Mouse (Mus musculus): Measurements from ENCODE around the gene Zfhx3.

Gene Zfhx3

DNA sequence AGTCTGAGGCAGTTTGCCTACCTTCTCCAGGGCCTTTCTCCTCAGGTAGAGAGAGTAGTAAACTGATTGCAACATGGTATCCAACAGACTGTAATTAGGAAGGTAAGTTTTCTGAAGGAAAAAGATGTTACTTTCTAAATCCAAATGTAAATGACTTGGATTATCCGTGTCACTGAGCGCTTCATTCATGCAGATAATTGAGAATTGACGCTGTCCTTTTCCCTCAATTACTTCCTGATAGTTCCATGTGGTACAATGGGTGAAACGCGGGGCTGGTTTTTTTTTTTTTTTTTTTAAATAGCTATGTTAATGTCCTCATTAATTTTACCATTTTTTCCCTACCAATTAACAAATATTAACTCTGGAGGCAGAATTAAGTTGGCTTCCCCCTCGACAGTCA lies 896.3 kb downstream of the Zfhx3 start:
- no peak for DNase-seq (ENCODE audit: low read depth in 2 of 2, low spot score in 2 of 2)

DNA sequence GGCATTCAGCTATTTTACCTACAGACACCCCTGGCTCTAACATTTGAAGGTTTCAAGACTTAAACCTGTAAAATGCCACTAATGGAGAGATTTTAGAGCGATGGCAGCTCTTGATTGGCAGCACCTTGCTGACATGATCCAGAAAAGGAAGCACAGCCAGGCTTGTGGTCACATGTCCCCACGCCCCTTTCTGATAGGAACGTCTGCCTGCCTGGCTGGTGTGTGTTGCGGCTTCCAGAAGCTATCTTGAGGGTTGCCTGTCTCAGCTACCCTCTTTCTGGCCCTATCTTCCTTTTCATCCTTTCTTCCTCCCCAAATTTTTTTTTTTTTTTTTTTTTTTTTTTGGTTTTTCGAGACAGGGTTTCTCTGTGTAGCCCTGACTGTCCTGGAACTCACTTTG lies 899.9 kb downstream of the Zfhx3 start:
- DNase-seq (ENCODE audit: low read depth in 2 of 2, low spot score in 2 of 2), result no peak

DNA sequence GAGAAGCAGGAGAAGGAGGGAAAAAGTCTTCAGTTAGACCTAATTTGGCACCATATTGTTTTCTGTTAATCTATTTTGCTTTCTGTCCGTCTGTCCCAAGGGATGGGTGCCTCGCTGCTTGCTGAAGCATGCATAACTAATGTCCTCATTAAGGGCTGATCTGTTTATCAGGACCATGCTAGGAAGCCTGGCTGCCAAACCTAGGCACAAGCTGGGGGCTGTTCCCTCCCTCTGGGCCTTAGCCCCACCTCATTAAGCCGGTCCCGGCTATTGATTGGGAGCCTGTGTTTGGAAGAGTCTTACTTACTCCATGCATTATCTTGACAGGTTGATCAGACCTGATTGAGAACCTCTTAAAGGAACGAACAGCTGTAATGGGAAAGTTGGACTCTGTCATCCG lies 903.7 kb downstream of the Zfhx3 start:
- DNase-seq (ENCODE audit: low read depth in 2 of 2, low spot score in 2 of 2), result no peak

DNA sequence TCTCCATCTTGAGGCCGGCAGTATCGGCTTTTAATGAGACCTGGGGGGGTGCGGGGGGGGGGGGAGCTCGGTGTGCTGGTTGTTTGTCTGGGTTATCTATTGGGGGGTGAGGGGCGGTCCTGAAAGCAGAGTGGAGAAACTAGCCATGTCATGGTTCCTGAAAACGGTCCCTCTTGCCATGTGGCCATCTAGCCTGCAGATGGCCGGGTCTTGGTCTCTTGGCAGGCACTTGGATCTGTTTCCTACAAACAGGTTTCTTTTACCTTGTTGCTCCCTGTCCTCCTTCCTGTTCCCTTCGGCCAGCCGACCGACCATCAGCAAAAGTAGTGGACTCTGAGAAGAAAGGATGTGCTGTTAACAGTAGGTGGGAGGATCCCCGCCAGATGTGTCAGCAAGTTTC lies 904.4 kb downstream of the Zfhx3 start:
- no peak for DNase-seq (ENCODE audit: low read depth in 2 of 2, low spot score in 2 of 2)

DNA sequence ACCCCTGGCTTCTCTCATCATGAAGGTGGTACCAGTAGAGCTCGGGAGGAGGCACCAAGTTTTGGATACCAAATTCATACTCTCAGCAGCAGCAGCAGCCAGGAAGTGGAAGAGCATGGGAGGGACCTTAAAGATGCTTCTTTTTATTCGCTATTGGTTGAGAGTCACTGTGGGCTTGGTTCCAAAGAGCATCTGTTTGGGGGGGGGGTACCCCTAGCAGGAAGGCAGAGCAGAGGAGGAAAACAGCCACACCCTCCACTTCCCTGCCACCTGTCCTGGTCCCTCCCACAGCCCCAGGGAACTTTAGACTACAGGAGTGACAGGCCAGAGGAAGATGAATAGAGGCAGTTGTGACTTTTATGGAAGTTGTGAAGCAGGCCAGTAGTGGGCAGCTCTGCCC lies 904.9 kb downstream of the Zfhx3 start:
- DNase-seq (ENCODE audit: low read depth in 2 of 2, low spot score in 2 of 2), result no peak

DNA sequence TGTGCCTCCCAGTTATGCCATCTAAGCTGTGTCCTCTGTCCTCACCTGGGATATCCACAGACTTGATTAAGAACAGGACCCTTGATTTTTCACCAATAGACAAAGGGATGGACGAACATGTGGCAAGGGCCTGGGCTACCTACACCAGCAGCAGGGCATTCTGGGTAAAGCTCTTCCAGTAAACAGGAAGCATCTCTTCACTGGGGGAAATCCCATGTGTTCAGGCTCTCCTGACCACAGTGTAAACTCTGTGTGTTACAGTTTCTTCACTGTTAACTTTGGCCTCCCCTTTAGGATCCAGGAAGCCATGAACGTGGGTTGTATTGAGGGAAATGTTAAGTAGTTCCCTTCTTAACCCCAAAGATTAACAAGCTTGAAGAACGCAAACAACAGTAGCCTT lies 906.0 kb downstream of the Zfhx3 start:
- no peak for DNase-seq (ENCODE audit: low read depth in 2 of 2, low spot score in 2 of 2)

DNA sequence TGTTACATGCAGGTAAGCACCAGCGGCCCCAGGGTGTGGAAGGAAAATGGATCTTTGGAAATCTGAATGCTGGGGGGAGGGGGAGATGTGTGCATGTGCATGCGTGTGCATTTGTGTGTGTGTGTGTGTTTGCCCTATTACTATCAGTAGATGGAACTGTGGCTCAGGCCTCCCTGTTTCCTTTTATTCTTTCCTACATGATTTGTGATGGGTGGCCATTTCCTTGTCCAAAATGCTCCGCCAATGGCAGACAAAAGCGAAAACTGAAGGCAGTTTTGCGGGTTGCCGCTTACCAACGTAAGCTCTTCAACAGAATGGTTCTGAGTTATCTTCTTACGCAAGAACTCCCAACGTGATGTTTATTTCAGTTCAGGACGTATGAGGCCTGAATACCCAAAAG lies 910.6 kb downstream of the Zfhx3 start:
- no peak for DNase-seq (ENCODE audit: low read depth in 2 of 2, low spot score in 2 of 2)

DNA sequence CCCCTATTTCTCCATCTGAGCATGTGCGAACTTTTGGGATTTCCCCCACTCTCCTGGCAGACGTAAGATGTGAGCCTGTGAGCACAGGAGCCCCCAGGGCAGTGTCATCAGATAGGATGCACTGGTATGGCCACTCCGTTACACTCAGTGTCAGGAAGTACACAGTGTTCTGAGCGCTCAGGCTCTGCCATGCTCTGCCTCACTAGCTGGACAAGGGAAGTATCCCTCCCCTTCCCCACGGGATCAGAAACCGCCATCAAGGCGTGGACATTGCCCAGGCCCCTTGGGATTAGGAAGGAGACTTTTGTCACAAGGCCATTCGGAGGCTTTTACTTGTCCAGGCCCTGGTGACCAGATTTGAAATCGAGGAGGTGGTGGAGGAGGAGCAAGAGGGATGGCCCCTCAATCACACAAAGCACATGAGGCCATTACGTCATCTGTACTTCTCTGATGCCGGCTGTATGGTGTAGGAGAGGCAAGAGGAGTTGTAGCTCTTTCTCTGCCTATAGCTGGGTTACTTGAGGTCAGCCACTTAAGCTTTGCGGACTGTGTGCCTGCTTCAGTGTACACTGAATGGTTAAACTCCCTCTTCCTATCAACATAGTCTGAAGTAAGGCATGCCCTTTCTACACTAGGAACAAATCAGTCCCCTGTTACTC lies 912.1 kb downstream of the Zfhx3 start:
- no peak for DNase-seq (ENCODE audit: low read depth in 2 of 2, low spot score in 2 of 2)

DNA sequence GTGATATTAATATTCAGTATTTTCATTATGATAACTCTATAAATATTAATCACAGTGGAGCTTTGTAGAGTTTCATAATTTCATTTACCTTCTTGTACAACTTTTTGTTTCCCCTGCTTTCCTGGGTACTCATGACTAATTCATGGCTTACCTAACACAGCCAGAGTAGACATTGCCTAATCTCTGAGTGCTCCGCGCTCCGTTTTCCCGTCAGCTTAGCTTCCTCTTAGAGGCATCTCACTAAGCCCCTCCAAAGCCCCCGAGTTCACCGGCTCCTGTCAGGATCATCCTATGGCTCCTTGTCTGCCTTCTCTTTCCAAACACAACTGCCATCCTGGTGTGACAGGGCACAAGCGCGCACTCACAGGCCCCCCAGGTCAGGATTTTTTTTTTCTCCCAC lies 916.6 kb downstream of the Zfhx3 start:
- DNase-seq (ENCODE audit: low read depth in 2 of 2, low spot score in 2 of 2), result no peak

DNA sequence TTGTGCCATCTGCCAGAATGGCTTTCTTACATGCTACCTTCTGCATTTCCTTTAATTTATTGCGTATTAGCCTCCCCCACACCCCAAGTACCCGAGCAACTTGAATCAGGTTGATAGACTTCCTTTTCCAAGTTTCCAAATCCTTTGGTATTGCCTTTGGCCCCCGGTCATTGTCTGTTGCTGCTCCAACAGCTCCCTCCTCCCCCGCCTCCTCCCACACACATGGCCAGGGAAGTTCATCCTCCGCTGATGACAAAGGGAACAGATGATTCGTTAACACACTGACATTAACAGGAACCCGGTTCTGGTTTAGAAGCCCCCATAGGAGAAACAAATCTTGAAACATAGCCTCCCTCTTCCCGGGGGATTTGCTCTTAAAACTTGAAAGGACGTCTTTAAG lies 917.5 kb downstream of the Zfhx3 start:
- DNase-seq (ENCODE audit: low read depth in 2 of 2, low spot score in 2 of 2), result no peak

DNA sequence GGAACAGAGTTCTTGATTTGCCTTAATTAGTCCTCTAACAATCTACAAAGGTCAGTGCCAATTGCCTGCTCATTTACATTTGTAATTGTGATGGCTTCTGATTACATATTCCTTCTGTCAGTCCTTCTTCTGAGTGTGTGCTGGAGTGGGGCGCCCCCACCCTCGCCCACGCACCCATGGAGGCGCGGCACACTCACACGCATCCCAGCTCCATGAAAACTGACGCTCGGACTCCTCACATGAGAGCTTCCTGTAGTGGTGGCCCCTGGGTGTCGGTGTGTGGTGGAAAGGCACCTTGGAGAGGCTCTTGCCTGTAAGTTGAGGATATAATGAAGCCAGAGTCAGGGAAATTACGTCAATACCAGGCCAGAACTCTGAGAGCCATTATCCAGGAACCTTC lies 921.0 kb downstream of the Zfhx3 start:
- no peak for DNase-seq (ENCODE audit: low read depth in 2 of 2, low spot score in 2 of 2)

DNA sequence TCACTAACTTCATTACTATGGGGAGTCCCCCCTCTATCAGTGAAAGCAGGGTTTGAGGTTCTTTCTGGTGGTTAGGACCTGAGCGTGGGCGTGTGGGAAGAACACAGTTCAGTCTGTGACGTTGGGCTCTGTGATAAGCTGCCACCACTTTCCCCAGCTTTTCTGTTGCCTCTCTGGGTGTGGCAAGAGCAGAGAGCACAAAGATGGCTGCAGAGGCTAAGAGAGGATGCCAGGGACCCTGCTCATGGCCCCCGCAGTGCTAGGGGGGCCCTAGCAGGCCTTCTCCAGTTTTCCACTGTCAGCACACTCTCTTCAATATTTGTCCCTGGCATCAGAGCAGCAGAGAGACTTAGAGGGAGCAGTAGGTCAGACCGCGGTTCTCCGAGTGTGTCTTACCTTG lies 924.0 kb downstream of the Zfhx3 start:
- peak; percentile 17 to 32 for DNase-seq (ENCODE audit: low read depth in 2 of 2, low spot score in 2 of 2)

DNA sequence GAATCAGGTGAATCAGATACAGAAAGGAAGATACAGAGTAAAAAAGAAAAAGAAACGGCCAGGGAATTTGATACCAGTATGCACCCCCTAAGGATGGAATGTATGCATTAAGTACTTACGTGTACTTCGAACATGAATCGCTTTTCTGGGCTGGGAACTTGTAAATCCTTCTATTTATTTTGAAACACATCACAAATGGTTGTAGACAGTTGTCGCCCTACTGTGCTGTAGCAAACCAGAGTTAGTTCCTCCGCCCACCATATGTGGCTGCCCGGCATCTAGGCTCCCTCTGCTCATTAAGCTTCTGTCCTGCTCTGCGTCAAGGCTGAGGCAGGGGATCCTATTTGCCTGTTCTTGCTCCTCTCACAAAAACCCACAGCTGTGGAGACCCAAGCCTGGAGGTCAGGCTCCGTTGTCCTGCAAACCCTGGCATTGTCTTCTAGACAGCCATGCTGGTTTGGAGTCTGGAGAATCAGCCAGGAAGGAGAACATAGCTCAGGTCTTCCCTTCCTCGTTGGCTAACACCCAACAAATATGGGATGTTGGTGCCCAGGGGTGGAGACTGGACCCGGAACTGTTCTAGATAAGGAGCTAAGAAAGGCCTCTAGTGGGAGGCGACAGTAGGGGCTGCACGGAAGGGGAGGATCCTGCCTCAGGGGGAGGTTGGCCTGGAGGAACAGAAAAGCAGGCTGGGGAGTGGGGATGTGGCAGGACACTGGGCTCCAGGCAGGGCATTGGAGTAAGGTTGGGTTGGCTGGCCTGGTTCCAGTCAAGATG lies 925.2 kb downstream of the Zfhx3 start:
- no peak for DNase-seq (ENCODE audit: low read depth in 2 of 2, low spot score in 2 of 2)

DNA sequence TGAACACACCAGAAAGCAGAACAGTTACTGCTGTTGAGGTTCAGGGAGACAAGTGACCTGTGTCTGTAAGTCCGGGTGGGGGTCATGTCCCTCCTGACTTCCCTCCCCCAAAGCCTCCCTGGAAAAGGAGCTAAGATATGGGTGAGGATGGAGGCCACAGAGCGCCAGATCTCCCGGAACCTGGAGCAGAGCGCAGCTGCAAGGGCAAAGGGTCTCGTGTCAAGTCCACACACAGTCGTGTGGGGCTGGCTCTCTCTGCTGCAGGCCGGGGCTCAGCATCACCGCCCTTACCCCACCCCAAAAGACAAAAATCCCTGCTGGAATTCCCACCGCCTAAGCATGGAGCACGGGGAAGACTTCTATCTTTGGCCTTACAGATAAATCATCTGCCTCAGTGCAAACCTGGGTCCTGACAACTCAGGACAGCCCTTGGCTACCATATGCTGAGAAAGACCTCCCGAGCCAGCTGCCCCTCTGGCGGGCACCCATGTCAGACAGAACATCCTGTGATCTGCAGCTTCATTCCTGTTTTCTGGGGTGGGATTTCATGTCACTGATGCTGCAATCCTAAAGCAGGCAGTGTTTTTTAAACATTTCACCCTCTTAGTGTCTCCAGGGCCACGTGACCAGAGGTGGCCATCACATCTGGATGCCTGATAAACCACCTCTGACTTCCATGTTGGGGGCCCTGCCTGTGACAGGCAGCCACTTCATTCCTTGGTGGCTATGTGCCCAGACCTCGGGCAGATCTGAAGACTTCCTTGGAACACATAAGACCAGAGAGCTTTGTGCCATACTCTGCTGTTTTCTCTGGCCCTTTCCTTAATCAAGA lies 926.0 kb downstream of the Zfhx3 start:
- no peak for DNase-seq (ENCODE audit: low read depth in 2 of 2, low spot score in 2 of 2)

DNA sequence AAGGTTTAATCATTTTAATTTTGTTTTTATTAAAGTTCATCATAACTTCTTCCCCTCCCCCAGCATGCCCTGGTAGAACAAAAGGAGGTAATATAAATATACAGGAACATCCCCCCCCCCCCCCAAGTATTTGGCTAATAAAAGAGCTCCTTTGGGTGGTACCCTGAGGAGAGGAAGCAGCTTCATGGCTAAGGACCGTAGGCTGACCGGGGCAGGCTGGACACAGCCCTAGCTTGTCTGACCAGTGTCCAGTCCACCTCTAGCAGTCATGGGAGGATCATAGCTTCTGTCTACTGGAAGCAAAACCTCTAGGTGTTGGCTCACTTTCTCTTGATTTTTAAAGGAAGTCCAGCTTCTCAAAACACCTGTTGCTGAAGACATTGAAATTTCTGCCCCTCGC lies 927.0 kb downstream of the Zfhx3 start:
- no peak for DNase-seq (ENCODE audit: low read depth in 2 of 2, low spot score in 2 of 2)

DNA sequence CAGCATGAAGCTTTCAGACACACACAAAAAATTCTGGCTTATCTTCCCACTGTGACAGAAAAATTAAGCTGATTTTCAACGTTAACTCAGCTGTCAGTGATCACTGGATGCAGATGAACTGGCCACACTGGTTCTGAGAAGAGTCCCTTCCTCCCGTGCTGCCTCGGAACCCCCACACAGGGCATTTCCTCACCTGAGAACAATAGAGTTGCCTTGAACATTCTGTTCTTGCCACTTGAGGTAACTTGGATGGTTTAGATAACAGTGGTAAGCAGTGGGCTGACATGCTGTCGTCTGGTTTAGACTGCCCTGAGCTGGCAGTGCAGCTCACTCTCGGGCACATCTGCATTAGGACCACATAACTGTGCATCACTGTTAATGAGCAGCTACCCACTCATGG lies 927.5 kb downstream of the Zfhx3 start:
- DNase-seq (ENCODE audit: low read depth in 2 of 2, low spot score in 2 of 2), result no peak

DNA sequence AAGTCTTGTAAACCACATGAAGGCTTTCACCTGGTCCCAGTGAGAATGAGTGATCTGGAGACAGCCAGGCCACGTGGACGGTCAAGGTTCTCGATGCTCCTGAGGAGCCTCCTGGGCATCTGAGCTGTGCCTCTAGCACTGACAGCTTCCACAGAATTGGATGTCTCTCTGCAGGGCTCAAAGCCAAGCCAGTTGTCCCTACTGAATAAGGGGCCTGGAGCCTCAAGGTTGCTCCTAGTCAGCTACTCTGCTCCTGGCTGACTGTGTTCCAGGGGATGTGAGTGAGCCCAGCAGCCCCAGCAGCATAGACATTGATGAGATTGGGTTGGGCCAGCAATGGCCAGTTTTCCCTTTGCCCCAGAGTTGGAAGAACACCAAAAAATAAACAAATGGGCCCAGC lies 927.9 kb downstream of the Zfhx3 start:
- no peak for DNase-seq (ENCODE audit: low read depth in 2 of 2, low spot score in 2 of 2)

DNA sequence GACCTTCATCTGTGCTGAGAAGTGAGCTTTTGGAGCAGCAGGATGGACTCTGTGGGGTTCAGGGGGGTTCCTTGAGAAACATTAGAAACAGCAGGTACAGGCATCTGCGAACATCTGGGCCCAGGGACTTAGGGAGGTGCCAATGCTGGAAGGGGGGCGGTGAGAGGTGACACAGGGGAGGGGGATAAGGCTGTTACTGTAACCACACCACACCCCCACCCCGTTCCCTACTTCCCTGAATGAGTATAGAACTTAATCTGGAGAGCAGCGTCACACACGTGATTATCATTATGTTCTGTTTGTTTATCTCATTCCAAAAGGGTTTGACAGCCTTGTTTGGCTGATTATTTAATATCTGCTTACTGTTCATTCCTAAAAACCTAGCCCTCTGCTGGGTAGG lies 933.3 kb downstream of the Zfhx3 start:
- no peak for DNase-seq (ENCODE audit: low read depth in 2 of 2, low spot score in 2 of 2)

DNA sequence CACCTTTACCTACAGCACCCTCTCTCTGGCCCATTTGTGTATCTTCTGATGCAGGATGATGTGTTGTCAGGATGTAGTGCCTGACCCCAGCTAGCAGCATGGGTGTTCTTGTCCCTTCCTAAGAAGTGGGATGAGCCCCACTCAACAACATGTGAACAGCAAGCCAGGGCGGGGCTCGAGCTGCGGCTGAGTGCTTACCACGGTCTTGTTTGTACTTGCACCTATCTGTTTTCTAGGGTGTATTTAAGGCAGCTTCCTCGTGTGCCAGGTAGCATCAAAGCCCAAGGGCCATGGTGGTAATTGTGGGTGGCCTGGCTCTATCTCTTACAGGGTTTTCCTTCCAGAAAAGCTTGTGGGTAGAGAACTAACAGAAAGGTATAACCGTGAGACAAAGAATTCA lies 937.7 kb downstream of the Zfhx3 start:
- DNase-seq (ENCODE audit: low read depth in 2 of 2, low spot score in 2 of 2), result peak; percentile 40 to 54

DNA sequence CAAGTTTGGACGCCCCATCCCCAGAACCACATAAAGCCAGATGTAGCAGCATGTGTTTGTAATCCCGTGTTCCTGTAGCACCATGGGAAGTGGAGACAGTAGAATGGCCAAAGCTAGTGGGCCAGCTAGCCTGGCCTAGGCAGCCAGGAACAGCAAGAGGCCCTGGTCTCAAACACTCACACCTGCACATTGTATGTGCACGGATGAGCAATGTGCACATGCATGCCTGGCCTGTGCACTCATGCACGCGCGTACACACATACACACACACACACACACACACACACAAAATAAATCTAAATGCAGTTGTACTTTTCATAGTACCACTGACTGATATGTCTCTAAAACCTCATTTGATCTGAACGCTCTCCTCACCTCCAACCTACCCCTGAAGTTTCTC lies 938.9 kb downstream of the Zfhx3 start:
- no peak for DNase-seq (ENCODE audit: low read depth in 2 of 2, low spot score in 2 of 2)

DNA sequence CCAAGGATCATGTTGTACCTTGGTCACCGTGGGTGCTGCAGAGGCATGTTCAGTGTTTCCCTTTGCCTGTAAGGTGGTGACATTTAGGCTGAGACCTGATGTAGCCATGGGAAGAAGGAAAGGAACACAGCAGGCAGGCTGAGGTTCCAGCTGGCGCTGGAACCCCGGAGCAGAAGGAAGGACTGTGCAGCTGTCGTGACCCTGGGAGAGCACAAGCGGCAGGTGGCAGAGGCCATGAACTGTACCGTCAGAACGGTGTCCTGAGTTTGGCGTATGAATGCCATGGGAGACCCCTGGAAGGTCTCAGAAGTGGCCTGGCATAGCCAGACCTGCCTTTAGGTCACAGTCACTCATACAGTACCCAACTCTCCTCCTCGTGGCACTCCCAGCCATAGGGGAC lies 939.6 kb downstream of the Zfhx3 start:
- DNase-seq (ENCODE audit: low read depth in 2 of 2, low spot score in 2 of 2), result no peak

DNA sequence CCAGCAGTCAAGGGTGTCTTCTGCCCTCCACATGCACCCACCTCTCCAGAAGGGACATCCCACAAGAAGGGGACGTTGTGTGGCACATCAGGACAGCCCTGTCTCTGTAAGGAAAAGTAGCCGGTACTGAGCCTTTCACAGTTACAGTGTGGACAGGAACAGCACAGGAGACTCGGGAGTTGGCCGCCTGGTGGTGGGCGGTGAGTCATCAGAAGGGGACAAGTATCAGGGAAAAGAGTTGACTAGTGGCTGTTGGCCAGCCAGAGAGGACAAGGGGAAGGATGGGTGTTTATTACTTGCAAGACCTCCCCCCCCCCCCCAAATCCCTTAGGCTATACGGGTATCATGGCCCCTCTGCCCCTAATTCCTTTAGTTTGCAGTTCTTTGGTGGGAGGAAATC lies 940.9 kb downstream of the Zfhx3 start:
- no peak for DNase-seq (ENCODE audit: low read depth in 2 of 2, low spot score in 2 of 2)
